Mouse (Mus musculus): Measurements from ENCODE around the gene Crlf1. TPM values are rescaled to one million over a fixed set of nuclear protein-coding genes. Genes with fewer than 3 reads are reported as not detected.

The Crlf1 gene
- total RNA-seq, 2 experiments from 2014 or later, result 2.5 to 3.2 TPM

- peak; percentile 97 for DNase-seq
- peak within 1 kb of the TSS; percentile 98 for H3K4me3 ChIP-seq
- no peak for TF ChIP-seq CTCF (IDR thresholded peaks at IDR 0.05)
- H3K27ac ChIP-seq, result peak within 1 kb of the TSS; percentile 90
- intact Hi-C loops (cut with DNase I), result no loop called here
Measured at GRCm38 (mm10) chr8:70476333-70477268, 16.4 kb upstream of the Crlf1 start, which contains the start of gene Klhl26. Gene Klhl26, minus strand, starts transcription at chr8:70476968.

- no peak for DNase-seq
- H3K4me3 ChIP-seq, result peak overlapping the region; percentile 98
- intact Hi-C loops (cut with DNase I), result no loop called here
- peak overlapping the region; percentile 90 for H3K27ac ChIP-seq
- TF ChIP-seq CTCF (IDR thresholded peaks at IDR 0.05), result no peak
Measured at GRCm38 (mm10) chr8:70477269-70477982, 15.5 kb upstream of the Crlf1 start.

GRCm38 (mm10) chr8:70481908-70482307 is 11.1 kb upstream of the Crlf1 start:
- Histone ChIP-seq H3K4me3 (no peak overlapping the region), H3K27ac (no peak overlapping the region)
- TF ChIP-seq CTCF (IDR thresholded peaks at IDR 0.05), result no peak
- no peak for DNase-seq
- intact Hi-C loops (cut with DNase I), result no loop called here

- H3K27ac ChIP-seq, result no peak overlapping the region
- DNase-seq, result no peak
- no peak overlapping the region for H3K4me3 ChIP-seq
- intact Hi-C loops (cut with DNase I), result no loop called here
- TF ChIP-seq CTCF (IDR thresholded peaks at IDR 0.05), result no peak
Measured at GRCm38 (mm10) chr8:70482943-70483342, 10.0 kb upstream of the Crlf1 start.

GRCm38 (mm10) chr8:70486191-70486681 is 6.7 kb upstream of the Crlf1 start:
- no peak overlapping the region for H3K27ac ChIP-seq
- TF ChIP-seq CTCF (IDR thresholded peaks at IDR 0.05), result no peak
- no peak for DNase-seq
- H3K4me3 ChIP-seq, result no peak overlapping the region
- intact Hi-C loops (cut with DNase I), result no loop called here

GRCm38 (mm10) chr8:70486941-70487520 is 5.9 kb upstream of the Crlf1 start, which contains the start of gene Tmem59l:
Gene Tmem59l, minus strand, starts transcription at chr8:70487358.
- intact Hi-C loops (cut with DNase I), result no loop called here
- Histone ChIP-seq H3K4me3 (peak within 1 kb of the TSS; percentile 63), H3K27ac (no peak within 1 kb of the TSS)
- TF ChIP-seq CTCF (IDR thresholded peaks at IDR 0.05), result no peak
- DNase-seq, result no peak

- no peak for TF ChIP-seq CTCF (IDR thresholded peaks at IDR 0.05)
- intact Hi-C loops (cut with DNase I), result no loop called here
- Histone ChIP-seq H3K4me3 (peak overlapping the region; percentile 63), H3K27ac (no peak overlapping the region)
- no peak for DNase-seq
Measured at GRCm38 (mm10) chr8:70487993-70488796, 4.8 kb upstream of the Crlf1 start.

GRCm38 (mm10) chr8:70488931-70489470 is 4.0 kb upstream of the Crlf1 start:
- no peak for DNase-seq
- no peak overlapping the region for H3K27ac ChIP-seq
- intact Hi-C loops (cut with DNase I), result no loop called here
- H3K4me3 ChIP-seq, result peak overlapping the region; percentile 69
- TF ChIP-seq CTCF (IDR thresholded peaks at IDR 0.05), result no peak

GRCm38 (mm10) chr8:70489576-70489975 is 3.4 kb upstream of the Crlf1 start:
- intact Hi-C loops (cut with DNase I), result no loop called here
- no peak for TF ChIP-seq CTCF (IDR thresholded peaks at IDR 0.05)
- H3K27ac ChIP-seq, result no peak overlapping the region
- no peak for DNase-seq
- H3K4me3 ChIP-seq, result peak overlapping the region; percentile 69

GRCm38 (mm10) chr8:70490061-70490879 is 2.7 kb upstream of the Crlf1 start:
- TF ChIP-seq CTCF (IDR thresholded peaks at IDR 0.05), result no peak
- Histone ChIP-seq H3K4me3 (no peak overlapping the region), H3K27ac (no peak overlapping the region)
- intact Hi-C loops (cut with DNase I), result no loop called here
- no peak for DNase-seq

Data from gastrocnemius, adult 2 months (tissue).